Mouse (Mus musculus) midbrain, embryonic 10.5 days (tissue): ENCODE measurements around the gene Pla2g6. TPM values are rescaled to one million over a fixed set of nuclear protein-coding genes. Genes with fewer than 3 reads are reported as not detected.

ENCODE experiments used
- DNase-seq: peaks from one replicate; pipeline ENCODE4 v3.0.0-alpha.2; 2017; ENCODE audit warnings: low spot score
- H3K27ac ChIP-seq: fragments of 300-500 bp; sonication (generic); replicated peaks from 2 replicates; pipeline ENCODE4 v1.5.1; 2016; ENCODE audit warnings: mild to moderate bottlenecking
- H3K27me3 ChIP-seq: fragments of 300-500 bp; sonication (generic); 2 replicates; pipeline ENCODE4 v1.6.1; 2016; ENCODE audit warnings: low read depth, mild to moderate bottlenecking; ENCODE audit not compliant: poor library complexity, severe bottlenecking
- H3K36me3 ChIP-seq: fragments of 300-500 bp; sonication (generic); 2 replicates; pipeline ENCODE4 v1.6.1; 2016; ENCODE audit warnings: mild to moderate bottlenecking, moderate library complexity
- H3K4me1 ChIP-seq: fragments of 300-500 bp; sonication (generic); 2 replicates; pipeline ENCODE4 v1.6.1; 2016
- H3K4me3 ChIP-seq: fragments of 300-500 bp; sonication (generic); 2 replicates; pipeline ENCODE4 v1.5.1; 2016; ENCODE audit warnings: mild to moderate bottlenecking, moderate library complexity
- H3K9me3 ChIP-seq: fragments of 300-500 bp; sonication (generic); replicated peaks from 2 replicates; pipeline ENCODE4 v1.6.1; 2016; ENCODE audit warnings: mild to moderate bottlenecking
- WGBS: fragments of 180-500 bp; shearing (Covaris S2); methylation state at CpG from one replicate; pipeline ENCODE4 v1.1.7; 2016; 5-methylcytosine and 5-hydroxymethylcytosine counted together
- polyA plus RNA-seq: library from polyadenylated mRNA; unstranded; fragments of >200 nt; fragmentation: Nextera tagmentation; extraction: Ambion mirVana; gene quantifications from 2 replicates; pipeline ENCODE4 v1.2.1, GENCODE M21; 2016

Gene Pla2g6
- polyA plus RNA-seq, 1 experiment from 2014 or later = 20.4 TPM

GRCm38 (mm10) chr15:79326971-79327961, 924 bp downstream of the Pla2g6 start:
- Histone ChIP-seq H3K9me3 (no peaks in the 10 kb centered on the region), H3K27me3 (no peaks in the 10 kb centered on the region), H3K4me1 (peaks cover 51% of the 10 kb centered on the region), H3K36me3 (no peaks in the 10 kb centered on the region), H3K4me3 (peak overlapping the region; percentile 65), H3K27ac (peak overlapping the region; percentile 94)
- 10% methylated on average over 20 of the region's 20 CpGs for whole genome bisulfite sequencing
- DNase-seq = peak; percentile 61

- 80% methylated on average over 4 of the region's 4 CpGs for WGBS
- no peaks in the 10 kb centered on the region for H3K36me3 ChIP-seq
- H3K27me3 ChIP-seq = no peaks in the 10 kb centered on the region
- H3K9me3 ChIP-seq = no peaks in the 10 kb centered on the region
- no peak for DNase-seq
- H3K4me3 ChIP-seq = peak overlapping the region; percentile 65; the same call in 1 of the 2 replicates
- peak overlapping the region; percentile 94; the same call in 1 of the 2 replicates for H3K27ac ChIP-seq
- peaks cover 51% of the 10 kb centered on the region for H3K4me1 ChIP-seq
Measured at GRCm38 (mm10) chr15:79326264-79326663, 1.9 kb downstream of the Pla2g6 start.

- no peak for DNase-seq
- peaks cover 51% of the 10 kb centered on the region for H3K4me1 ChIP-seq
- no peaks in the 10 kb centered on the region for H3K9me3 ChIP-seq
- 79% methylated on average over 3 of the region's 3 CpGs for WGBS
- no peak overlapping the region for H3K4me3 ChIP-seq
- H3K27ac ChIP-seq = 0 out of 2 replicates have a peak overlapping the region, but pooled peaks have one; percentile 94
- no peaks in the 10 kb centered on the region for H3K36me3 ChIP-seq
- no peaks in the 10 kb centered on the region for H3K27me3 ChIP-seq
Measured at GRCm38 (mm10) chr15:79325742-79326141, 2.4 kb downstream of the Pla2g6 start.

GRCm38 (mm10) chr15:79324373-79324772, 3.8 kb downstream of the Pla2g6 start:
- Histone ChIP-seq H3K27me3 (no peaks in the 10 kb centered on the region), H3K27ac (peak overlapping the region; percentile 57), H3K4me3 (no peak overlapping the region), H3K36me3 (no peaks in the 10 kb centered on the region), H3K9me3 (no peaks in the 10 kb centered on the region), H3K4me1 (peaks cover 51% of the 10 kb centered on the region)
- 91% methylated on average over 3 of the region's 3 CpGs for WGBS
- no peak for DNase-seq

GRCm38 (mm10) chr15:79323791-79324155, 4.4 kb downstream of the Pla2g6 start:
- Histone ChIP-seq H3K4me1 (peaks cover 51% of the 10 kb centered on the region), H3K36me3 (no peaks in the 10 kb centered on the region), H3K27ac (peak overlapping the region; percentile 57; the same call in 1 of the 2 replicates), H3K27me3 (no peaks in the 10 kb centered on the region), H3K4me3 (no peak overlapping the region), H3K9me3 (no peaks in the 10 kb centered on the region)
- no peak for DNase-seq
- WGBS = 87% methylated on average over 4 of the region's 4 CpGs

GRCm38 (mm10) chr15:79322991-79323790, 5.0 kb downstream of the Pla2g6 start:
- Histone ChIP-seq H3K27me3 (no peaks in the 10 kb centered on the region), H3K27ac (peak overlapping the region; percentile 57)

GRCm38 (mm10) chr15:79322281-79322990, 5.8 kb downstream of the Pla2g6 start:
- 84% methylated on average over 11 of the region's 11 CpGs for WGBS
- Histone ChIP-seq H3K4me1 (peaks cover 46% of the 10 kb centered on the region), H3K27me3 (no peaks in the 10 kb centered on the region), H3K4me3 (no peak overlapping the region), H3K36me3 (peaks cover 3% of the 10 kb centered on the region), H3K27ac (peak overlapping the region; percentile 30; the same call in 1 of the 2 replicates), H3K9me3 (no peaks in the 10 kb centered on the region)
- DNase-seq = no peak

More at GRCm38 (mm10) chr15:79322991-79323790, 5.0 kb downstream of the Pla2g6 start:
- H3K4me1 ChIP-seq = peaks cover 51% of the 10 kb centered on the region
- no peaks in the 10 kb centered on the region for H3K9me3 ChIP-seq
- H3K36me3 ChIP-seq = no peaks in the 10 kb centered on the region
- no peak for DNase-seq
- H3K4me3 ChIP-seq = no peak overlapping the region
- 81% methylated on average over 6 of the region's 6 CpGs for WGBS

GRCm38 (mm10) chr15:79321733-79322190, 6.4 kb downstream of the Pla2g6 start:
- WGBS = 85% methylated on average over 5 of the region's 5 CpGs
- Histone ChIP-seq H3K27ac (no peak overlapping the region), H3K9me3 (no peaks in the 10 kb centered on the region), H3K36me3 (peaks cover 7% of the 10 kb centered on the region), H3K4me1 (peaks cover 40% of the 10 kb centered on the region), H3K27me3 (no peaks in the 10 kb centered on the region), H3K4me3 (no peak overlapping the region)
- DNase-seq = no peak

GRCm38 (mm10) chr15:79313848-79314369, 14.3 kb downstream of the Pla2g6 start:
- no peaks in the 10 kb centered on the region for H3K4me1 ChIP-seq
- WGBS = 81% methylated on average over 8 of the region's 8 CpGs
- no peak overlapping the region for H3K4me3 ChIP-seq
- H3K27me3 ChIP-seq = no peaks in the 10 kb centered on the region
- DNase-seq = no peak
- H3K27ac ChIP-seq = no peak overlapping the region; the same call in 1 of the 2 replicates
- H3K9me3 ChIP-seq = no peaks in the 10 kb centered on the region
- H3K36me3 ChIP-seq = peaks cover 35% of the 10 kb centered on the region

GRCm38 (mm10) chr15:79307861-79308260, 20.3 kb downstream of the Pla2g6 start:
- Histone ChIP-seq H3K27me3 (no peaks in the 10 kb centered on the region), H3K27ac (no peak overlapping the region), H3K9me3 (no peaks in the 10 kb centered on the region), H3K36me3 (peaks cover 52% of the 10 kb centered on the region), H3K4me3 (no peak overlapping the region), H3K4me1 (peaks cover 6% of the 10 kb centered on the region; the same call in 1 of the 2 replicates)
- DNase-seq = no peak
- WGBS = 79% methylated on average over 4 of the region's 4 CpGs

GRCm38 (mm10) chr15:79306043-79306637, 22.1 kb downstream of the Pla2g6 start:
- no peak overlapping the region for H3K27ac ChIP-seq
- H3K27me3 ChIP-seq = no peaks in the 10 kb centered on the region
- peaks cover 48% of the 10 kb centered on the region for H3K36me3 ChIP-seq
- H3K4me1 ChIP-seq = peaks cover 6% of the 10 kb centered on the region; the same call in 1 of the 2 replicates
- 75% methylated on average over 23 of the region's 23 CpGs for whole genome bisulfite sequencing
- H3K4me3 ChIP-seq = no peak overlapping the region
- DNase-seq = no peak
- no peaks in the 10 kb centered on the region for H3K9me3 ChIP-seq
